Mouse (Mus musculus): ENCODE results near the gene Igdcc3. TPM values are rescaled to one million over a fixed set of nuclear protein-coding genes. Genes with fewer than 3 reads are reported as not detected.

Igdcc3 gene
- polyA plus RNA-seq, 1 experiment from 2014 or later, result 14.1 TPM

DNA sequence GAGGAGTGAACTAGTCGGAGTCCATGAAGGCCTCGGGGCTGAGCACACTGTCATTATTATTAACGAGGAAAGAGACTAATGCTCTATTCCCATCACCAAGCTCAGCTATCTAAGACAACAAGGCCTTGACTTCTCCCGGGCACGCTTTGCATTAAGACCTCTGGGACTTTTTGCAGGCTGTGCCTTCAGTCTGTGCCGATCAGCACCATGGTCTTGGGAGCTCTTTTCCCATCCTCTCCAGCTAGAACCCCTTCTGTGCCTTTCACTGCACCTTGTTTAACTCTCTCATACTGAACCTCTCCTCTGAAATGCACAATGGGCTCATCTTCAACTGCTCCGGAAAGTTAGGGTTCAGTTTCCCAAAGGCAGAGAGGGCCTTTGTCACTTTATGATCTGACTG, 49.3 kb downstream of the Igdcc3 start:
- H3K36me3 ChIP-seq (replicated peaks), result no peaks in the 10 kb centered on the region

DNA sequence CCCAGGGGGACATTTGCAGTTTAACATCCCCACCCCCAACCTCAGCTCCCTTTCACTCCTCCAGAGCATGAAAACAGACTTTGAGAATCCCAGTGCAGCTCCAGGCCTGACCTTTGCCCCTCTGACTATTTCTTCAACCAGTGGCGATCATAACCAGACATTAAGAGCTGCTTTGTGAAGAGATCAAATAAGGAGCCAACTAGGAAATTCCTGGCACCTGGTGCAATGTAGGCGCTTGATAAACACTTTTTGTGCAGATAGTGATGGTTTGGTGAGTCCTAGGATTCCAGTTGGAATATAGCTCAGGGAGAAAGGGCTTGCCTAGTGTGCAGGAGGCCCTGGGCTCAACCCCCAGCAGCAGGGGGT, 50.4 kb downstream of the Igdcc3 start:
- no peak for ATAC-seq (replicated peaks)
- Histone ChIP-seq H3K4me3 (no peak overlapping the region), H3K4me2 (no peak overlapping the region), H3K9me3 (no peaks in the 10 kb centered on the region), H3K27ac (no peak overlapping the region), H3K4me1 (peaks cover 18% of the 10 kb centered on the region), H3K36me3 (replicated peaks) (no peaks in the 10 kb centered on the region), H3K27me3 (replicated peaks) (no peaks in the 10 kb centered on the region), H3K9ac (no peak overlapping the region)
- WGBS, result 20% methylated on average over 2 of the region's 2 CpGs

More for the DNA sequence above, 49.3 kb downstream of the Igdcc3 start:
- no peak for ATAC-seq (replicated peaks)
- no peak overlapping the region for H3K4me3 ChIP-seq
- H3K27me3 ChIP-seq (replicated peaks), result no peaks in the 10 kb centered on the region
- 52% methylated on average over 7 of the region's 7 CpGs for WGBS
- no peak overlapping the region for H3K9ac ChIP-seq
- H3K4me1 ChIP-seq, result peaks cover 8% of the 10 kb centered on the region
- no peaks in the 10 kb centered on the region for H3K9me3 ChIP-seq
- no peak overlapping the region for H3K27ac ChIP-seq
- no peak overlapping the region for H3K4me2 ChIP-seq

DNA sequence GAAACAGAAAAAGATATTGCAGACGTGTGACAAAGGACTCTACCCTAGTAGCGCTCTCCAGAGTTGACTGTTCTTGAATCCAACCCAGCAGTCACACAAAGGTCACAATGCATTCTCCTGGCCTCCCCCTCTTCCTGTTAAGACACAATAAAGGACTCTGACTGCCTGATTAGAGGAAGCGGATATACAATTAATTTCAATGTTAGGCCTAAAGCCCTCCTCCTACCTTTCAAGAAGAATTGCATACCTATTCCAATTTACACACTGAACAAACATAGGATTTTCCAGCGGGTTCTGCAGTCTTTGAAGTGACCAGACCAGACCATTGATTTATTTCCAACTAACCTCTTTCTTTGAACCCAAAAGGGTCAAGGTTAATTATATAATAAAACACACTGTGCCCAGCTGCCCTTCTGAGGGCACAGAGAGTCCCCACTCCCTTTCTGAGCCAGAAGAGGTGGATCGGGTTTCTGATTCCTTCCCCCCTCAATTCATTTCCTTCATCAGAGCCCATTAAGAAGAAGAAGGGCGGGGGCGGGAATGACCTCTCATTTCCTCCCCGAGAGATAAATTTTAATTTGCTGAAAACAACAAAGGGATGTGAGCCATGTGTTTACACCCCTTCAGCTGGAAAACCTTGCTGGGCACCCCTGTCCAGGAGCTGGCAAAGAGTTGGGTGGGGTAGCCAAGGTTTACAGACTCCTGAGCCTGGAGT, 50.9 kb downstream of the Igdcc3 start:
- no peak overlapping the region for H3K4me2 ChIP-seq
- H3K36me3 ChIP-seq (replicated peaks), result no peaks in the 10 kb centered on the region
- 25% methylated on average over 8 of the region's 8 CpGs for WGBS
- H3K4me1 ChIP-seq, result peaks cover 18% of the 10 kb centered on the region
- H3K4me3 ChIP-seq, result no peak overlapping the region
- H3K27ac ChIP-seq, result no peak overlapping the region
- ATAC-seq (replicated peaks), result no peak
- H3K9me3 ChIP-seq, result no peaks in the 10 kb centered on the region
- no peak overlapping the region for H3K9ac ChIP-seq
- H3K27me3 ChIP-seq (replicated peaks), result no peaks in the 10 kb centered on the region

DNA sequence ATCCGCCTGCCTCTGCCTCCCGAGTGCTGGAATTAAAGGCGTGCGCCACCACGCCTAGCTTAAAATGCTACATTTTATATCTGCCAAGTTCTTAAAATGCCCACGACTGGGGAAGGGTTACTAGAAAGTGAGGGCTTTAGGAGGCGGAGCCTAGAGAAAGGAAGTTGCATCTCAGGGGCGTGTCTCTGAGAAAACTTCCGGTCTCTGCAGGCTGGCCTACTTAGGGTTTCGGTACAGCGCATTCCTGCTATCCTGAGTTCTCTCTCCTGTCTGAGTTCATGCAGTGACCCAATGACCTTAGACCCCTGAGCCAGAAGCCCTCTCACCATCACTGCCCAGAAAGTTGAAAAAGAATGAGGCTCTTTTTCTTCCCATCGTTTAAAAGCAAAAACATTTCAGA, 52.2 kb downstream of the Igdcc3 start:
- 73% methylated on average over 12 of the region's 12 CpGs for WGBS
- Histone ChIP-seq H3K4me3 (no peak overlapping the region), H3K36me3 (replicated peaks) (no peaks in the 10 kb centered on the region), H3K4me2 (no peak overlapping the region), H3K4me1 (peaks cover 21% of the 10 kb centered on the region), H3K27me3 (replicated peaks) (no peaks in the 10 kb centered on the region), H3K9ac (no peak overlapping the region), H3K9me3 (no peaks in the 10 kb centered on the region), H3K27ac (no peak overlapping the region)
- no peak for ATAC-seq (replicated peaks)

DNA sequence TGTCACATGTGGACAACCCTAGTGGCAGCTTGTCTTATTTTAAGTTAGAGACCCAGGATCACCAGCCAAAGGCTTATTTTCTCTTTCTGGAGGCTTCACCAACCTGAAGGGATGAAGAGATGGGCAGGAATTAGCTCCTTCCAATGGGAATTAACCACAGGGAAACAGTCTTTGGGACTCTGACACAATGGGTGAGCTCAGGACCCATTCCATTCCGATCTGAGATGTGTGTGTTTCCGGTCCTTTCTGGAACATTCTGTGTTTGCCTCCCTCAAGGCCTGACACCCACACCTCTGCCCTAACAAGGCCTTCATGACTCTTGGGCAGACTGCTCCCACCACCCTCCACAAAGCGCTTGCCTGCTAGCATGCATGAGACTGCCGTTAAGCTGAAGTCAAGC, 54.1 kb downstream of the Igdcc3 start, which contains the start of gene Parp16:
Parp16 (plus strand) TSS at position 301 of the 400 bp plus-strand sequence.
- Histone ChIP-seq H3K4me2 (peak within 1 kb of the TSS; percentile 38; the same call in 1 of the 2 replicates), H3K9me3 (no peaks in the 10 kb centered on the region), H3K36me3 (replicated peaks) (no peaks in the 10 kb centered on the region), H3K4me1 (peaks cover 21% of the 10 kb centered on the region), H3K9ac (peak within 1 kb of the TSS; percentile 10; the same call in 1 of the 2 replicates), H3K4me3 (no peak within 1 kb of the TSS), H3K27ac (peak within 1 kb of the TSS; percentile 83), H3K27me3 (replicated peaks) (no peaks in the 10 kb centered on the region)
- ATAC-seq (replicated peaks), result no peak
- 82% methylated on average over 4 of the region's 4 CpGs for WGBS

DNA sequence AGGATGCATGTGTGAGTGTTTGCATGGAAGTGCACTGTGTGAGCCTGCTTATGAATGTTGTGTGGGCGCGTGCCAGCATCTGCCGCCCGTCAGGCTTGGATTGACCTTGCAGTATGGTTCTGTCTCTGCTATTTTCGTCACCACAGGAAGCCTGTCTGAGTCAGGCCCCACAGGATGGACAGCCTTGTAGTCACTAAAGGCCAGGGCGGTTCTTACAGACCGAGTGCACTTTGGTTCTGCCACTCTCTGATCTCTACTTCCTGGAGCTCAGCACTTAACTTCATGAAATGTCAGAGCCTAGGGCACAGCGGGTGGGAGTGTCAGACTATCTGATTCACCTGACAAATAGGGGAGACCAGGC, 54.6 kb downstream of the Igdcc3 start:
- Histone ChIP-seq H3K27me3 (replicated peaks) (no peaks in the 10 kb centered on the region), H3K4me3 (no peak overlapping the region), H3K27ac (peak overlapping the region; percentile 83), H3K4me1 (peaks cover 21% of the 10 kb centered on the region), H3K4me2 (no peak overlapping the region), H3K9ac (peak overlapping the region; percentile 10; the same call in 1 of the 2 replicates), H3K36me3 (replicated peaks) (no peaks in the 10 kb centered on the region), H3K9me3 (no peaks in the 10 kb centered on the region)
- no peak; the same call in 1 of the 2 replicates for ATAC-seq (replicated peaks)
- 42% methylated on average over 8 of the region's 8 CpGs for WGBS

DNA sequence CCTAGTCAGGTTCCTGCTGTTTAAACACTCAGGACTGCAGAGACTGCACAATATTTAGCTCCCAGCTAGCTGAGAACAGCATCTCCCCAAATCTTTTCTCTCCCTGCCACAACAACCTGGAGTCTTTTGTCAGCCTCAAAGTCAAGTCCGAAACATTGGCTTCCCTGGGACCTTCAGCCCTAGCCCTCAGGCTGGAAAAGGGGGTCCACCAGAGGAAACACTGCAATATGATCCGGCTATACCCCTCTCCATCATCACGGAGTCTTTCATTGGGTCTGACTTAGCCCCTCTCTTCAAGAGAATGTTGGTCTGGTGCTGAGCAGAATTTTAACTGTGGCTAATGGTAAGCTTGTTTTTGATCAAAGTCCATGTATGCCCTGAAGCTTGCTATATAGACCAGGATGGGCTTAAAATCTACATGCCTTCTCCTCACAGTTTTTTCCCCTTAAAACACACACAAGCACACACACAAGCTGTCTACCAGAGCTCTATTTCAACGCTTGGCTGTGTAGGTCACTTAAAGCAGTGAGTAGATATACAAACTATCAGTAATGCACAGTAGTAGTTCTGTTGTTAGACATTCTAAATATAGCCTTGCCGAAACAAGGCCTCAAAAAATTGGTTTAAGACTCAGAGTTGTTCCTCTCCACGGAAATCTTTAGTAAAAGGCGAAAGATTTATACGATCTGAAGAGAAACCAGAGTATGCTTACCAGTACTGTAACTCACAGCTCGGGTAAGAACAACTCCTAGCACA, 55.2 kb downstream of the Igdcc3 start:
- WGBS, result 4% methylated on average over 9 of the region's 9 CpGs
- Histone ChIP-seq H3K4me3 (peak overlapping the region; percentile 19), H3K36me3 (replicated peaks) (no peaks in the 10 kb centered on the region), H3K27me3 (replicated peaks) (no peaks in the 10 kb centered on the region), H3K4me1 (peaks cover 21% of the 10 kb centered on the region), H3K4me2 (peak overlapping the region; percentile 38), H3K9me3 (no peaks in the 10 kb centered on the region), H3K9ac (peak overlapping the region; percentile 31; the same call in 1 of the 2 replicates), H3K27ac (peak overlapping the region; percentile 83)
- peak; percentile 75 for ATAC-seq (replicated peaks)

DNA sequence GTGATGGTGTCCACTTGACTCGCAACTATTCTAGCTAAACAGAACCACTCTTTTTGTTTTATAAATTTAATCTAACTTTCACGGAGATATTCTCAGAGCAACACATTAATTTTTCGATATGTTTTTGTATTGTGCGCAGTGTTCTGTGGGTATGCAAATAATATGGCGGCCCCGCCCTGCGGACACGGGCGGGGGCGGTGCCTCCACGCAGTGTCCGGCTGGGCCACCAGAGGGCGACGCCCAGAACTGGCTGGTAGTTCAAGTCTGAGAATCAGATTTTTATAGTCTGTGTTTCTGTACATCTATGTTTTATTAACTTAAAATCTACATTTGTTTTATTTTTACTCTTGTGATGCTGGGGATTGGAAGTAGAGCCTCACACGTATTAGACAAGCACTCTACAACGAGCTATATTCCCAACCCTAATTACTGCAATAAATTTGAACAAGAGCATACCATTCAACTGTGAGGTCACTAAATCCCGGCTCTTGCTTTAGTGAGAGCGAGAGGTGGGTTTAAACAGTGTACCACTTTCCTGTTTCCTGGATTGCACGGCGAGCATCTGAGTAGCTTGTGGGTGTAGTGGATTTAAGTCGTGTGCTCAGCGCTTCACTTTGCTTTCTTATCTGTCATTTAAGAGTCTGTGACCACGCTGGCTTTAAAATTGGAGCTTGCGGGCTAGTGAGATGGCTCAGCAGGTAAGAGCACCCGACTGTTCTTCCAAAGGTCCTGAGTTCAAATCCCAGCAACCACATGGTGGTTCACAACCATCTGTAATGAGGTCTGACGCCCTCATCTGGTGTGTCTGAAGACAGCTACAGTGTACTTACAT, 56.0 kb downstream of the Igdcc3 start:
- Histone ChIP-seq H3K4me2 (peak overlapping the region; percentile 38), H3K4me3 (peak overlapping the region; percentile 19)
- 21% methylated on average over 26 of the region's 26 CpGs for WGBS

DNA sequence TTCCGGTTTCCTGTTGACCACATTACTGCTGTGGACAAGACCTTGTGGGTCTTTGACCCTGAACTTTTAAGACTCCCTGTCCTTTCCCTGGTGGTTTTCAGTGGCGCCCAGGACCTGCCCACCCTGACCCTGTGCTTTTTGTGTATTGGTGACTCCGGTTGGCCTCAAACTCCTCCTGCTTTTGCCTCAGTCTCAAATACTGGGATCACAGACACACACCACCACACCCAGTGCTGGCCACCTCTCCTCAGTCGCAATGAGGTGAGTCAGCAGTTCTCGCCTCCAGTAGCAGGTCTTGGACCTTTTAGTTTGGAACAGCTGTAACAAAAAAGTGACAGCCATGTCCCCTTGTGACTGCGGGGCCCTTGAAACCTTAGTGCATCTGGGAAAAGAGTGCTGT, 56.8 kb downstream of the Igdcc3 start:
- ATAC-seq (replicated peaks), result no peak
- Histone ChIP-seq H3K9ac (no peak overlapping the region), H3K36me3 (replicated peaks) (no peaks in the 10 kb centered on the region), H3K27me3 (replicated peaks) (no peaks in the 10 kb centered on the region), H3K9me3 (no peaks in the 10 kb centered on the region), H3K4me2 (no peak overlapping the region), H3K4me3 (no peak overlapping the region), H3K4me1 (peaks cover 15% of the 10 kb centered on the region), H3K27ac (no peak overlapping the region)
- WGBS, result 91% methylated on average over 6 of the region's 6 CpGs

More for the DNA sequence above, 56.0 kb downstream of the Igdcc3 start:
- Histone ChIP-seq H3K9ac (peak overlapping the region; percentile 31; the same call in 1 of the 2 replicates), H3K36me3 (replicated peaks) (no peaks in the 10 kb centered on the region), H3K9me3 (no peaks in the 10 kb centered on the region), H3K27me3 (replicated peaks) (no peaks in the 10 kb centered on the region), H3K27ac (peak overlapping the region; percentile 83), H3K4me1 (peaks cover 15% of the 10 kb centered on the region)
- peak; percentile 71 for ATAC-seq (replicated peaks)

DNA sequence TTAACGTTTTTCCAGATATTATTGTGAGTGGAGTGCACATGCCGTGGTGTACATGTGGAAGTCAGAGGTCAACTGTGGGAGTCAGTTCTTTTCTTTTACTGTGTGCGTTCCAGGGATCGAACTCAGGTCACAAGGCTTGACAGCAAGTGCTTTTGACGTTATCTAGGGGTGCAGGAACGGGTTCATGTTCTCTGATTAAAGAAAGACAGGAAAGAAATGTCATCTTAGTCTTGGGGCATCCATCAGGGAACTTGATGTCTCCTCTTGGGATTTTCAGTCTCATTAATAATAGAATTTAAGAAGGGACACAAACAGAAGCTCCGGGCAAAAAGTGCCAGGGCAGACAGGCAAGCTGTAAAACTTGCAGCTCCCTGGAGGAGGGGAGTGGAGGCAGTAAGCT, 58.7 kb downstream of the Igdcc3 start:
- no peak for ATAC-seq (replicated peaks)
- Histone ChIP-seq H3K4me1 (peaks cover 15% of the 10 kb centered on the region), H3K9ac (no peak overlapping the region), H3K27me3 (replicated peaks) (no peaks in the 10 kb centered on the region), H3K4me2 (no peak overlapping the region), H3K36me3 (replicated peaks) (no peaks in the 10 kb centered on the region), H3K27ac (peak overlapping the region; percentile 23; the same call in 1 of the 2 replicates), H3K4me3 (no peak overlapping the region), H3K9me3 (no peaks in the 10 kb centered on the region)
- WGBS, result 63% methylated on average over 7 of the region's 7 CpGs

DNA sequence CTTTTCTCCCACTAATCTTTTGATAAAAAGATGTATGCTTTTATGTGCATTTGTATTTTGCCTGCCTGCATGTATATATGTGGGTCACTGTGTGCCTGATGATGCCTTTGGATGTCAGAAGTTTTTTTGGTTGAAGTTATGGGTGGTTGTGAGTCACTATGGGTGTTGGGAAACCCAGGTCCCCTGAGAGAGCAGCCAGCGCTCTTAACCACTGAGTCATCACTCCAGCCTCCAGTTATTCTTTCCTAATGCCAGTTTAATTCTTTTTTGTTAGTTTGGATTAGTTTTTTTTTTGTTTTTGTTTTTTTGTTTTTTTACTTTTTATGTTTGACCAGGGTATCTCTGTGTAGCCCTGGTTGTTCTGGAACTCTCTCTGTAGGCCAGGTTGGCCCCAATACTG, 59.6 kb downstream of the Igdcc3 start:
- Histone ChIP-seq H3K4me2 (no peak overlapping the region), H3K9me3 (no peaks in the 10 kb centered on the region), H3K4me3 (no peak overlapping the region), H3K27ac (peak overlapping the region; percentile 83; the same call in 1 of the 2 replicates), H3K36me3 (replicated peaks) (no peaks in the 10 kb centered on the region), H3K4me1 (peaks cover 10% of the 10 kb centered on the region), H3K9ac (no peak overlapping the region), H3K27me3 (replicated peaks) (no peaks in the 10 kb centered on the region)
- 54% methylated on average over 1 of the region's 1 CpGs for WGBS
- no peak for ATAC-seq (replicated peaks)

DNA sequence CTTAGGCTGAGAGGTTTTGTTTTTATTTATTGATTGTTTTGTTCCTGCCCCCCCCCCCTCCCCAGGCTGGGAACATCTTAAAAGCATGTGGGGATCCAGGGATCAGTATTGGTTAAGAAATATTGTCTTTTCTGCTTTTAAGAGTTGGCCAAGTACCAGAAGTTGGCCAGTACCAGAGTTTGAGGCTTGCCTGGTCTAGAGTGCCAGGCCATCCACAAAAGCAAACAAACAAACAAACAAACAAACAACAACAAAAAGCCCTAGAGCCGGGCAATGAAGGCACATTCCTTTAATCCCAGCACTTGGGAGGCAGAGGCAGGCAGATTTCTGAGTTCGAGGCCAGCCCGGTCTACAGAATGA, 60.0 kb downstream of the Igdcc3 start:
- peak overlapping the region; percentile 83 for H3K27ac ChIP-seq

More for the DNA sequence above, 60.0 kb downstream of the Igdcc3 start:
- Histone ChIP-seq H3K36me3 (replicated peaks) (no peaks in the 10 kb centered on the region), H3K4me1 (peaks cover 6% of the 10 kb centered on the region), H3K9ac (no peak overlapping the region), H3K9me3 (no peaks in the 10 kb centered on the region), H3K4me3 (no peak overlapping the region), H3K4me2 (no peak overlapping the region), H3K27me3 (replicated peaks) (no peaks in the 10 kb centered on the region)
- no peak for ATAC-seq (replicated peaks)
- 56% methylated on average over 3 of the region's 3 CpGs for WGBS

Data from midbrain, embryonic 15.5 days (tissue).